Mouse (Mus musculus) brain, adult 2 months (tissue): ENCODE data around the gene Asxl2.
"Not testable (repeated sequence)": the region's sequence is repeated elsewhere in the genome, so short reads cannot be mapped to it uniquely, and the experiment has no call there.

Experiments
- DNase-seq: peaks from one replicate; pipeline ENCODE4 v3.0.0; 2011; ENCODE audit warnings: low read depth, low spot score

The Asxl2 gene

DNA sequence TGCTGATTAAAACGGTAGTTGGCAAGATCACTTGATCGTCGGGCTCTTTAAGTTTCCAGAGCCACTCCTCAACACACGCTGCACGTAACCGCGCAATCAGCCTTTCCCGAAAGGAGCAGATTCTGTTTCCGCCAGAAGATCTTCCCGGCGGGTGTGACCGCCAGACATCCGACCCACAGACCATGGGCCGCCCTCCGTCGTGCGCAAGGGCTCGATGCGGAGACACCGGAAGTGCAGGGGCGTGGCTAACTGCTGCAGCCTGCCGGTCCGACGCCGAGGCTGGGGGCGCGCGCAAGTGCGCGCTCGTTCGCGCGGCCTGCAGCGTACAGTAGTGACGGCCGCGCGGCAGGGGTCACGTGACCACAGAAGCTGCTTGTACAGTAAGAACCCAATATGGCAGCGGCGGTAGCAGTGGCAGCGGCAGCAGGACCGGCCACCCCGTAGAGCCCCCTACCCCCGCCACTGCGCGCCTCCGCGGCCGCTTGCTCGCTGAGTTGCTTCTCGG is at the start of gene Asxl2:
TSS of gene Asxl2 (plus strand) at position 328 of the 505 bp plus-strand sequence.
- DNase-seq = peak; percentile 100

DNA sequence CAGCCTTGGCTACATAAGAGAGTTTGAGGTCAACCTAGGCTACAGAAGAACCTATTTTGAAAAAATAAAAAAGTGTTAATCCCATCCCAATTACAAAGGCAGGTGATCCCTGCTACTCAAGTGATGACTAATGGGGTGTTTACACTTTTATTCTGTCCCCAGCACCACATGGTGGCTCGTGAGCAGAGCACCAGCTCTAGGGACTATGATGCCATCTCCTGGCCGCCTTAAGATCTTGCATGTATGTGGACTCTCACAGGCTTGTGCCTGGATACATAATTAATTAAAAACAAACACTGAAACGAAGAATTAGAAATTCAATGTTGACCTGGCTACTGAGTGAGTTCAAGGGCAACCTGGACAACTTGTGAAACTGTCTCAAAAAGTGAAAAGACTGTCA is 49.5 kb upstream of the Asxl2 start:
- DNase-seq = peak; percentile 69

DNA sequence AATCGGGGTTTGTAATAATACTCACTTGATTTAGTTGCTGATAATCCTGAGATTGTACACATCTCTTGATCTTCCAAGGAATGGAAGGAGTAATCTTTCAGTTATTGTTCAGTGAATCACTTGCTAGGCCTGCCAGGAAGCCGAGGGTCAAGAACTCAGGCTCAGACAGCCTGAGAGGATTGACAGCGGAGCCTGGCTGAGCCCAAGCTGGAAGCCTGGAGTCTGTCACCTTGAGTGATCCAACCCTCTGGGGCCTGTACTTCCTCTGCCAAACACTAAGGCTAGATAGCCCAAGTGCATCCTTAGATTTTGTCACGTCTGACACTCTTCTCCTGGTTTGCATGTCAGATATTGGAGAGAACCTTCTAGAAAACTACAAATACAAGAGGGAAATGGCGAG is 48.9 kb upstream of the Asxl2 start:
- DNase-seq = no peak

DNA sequence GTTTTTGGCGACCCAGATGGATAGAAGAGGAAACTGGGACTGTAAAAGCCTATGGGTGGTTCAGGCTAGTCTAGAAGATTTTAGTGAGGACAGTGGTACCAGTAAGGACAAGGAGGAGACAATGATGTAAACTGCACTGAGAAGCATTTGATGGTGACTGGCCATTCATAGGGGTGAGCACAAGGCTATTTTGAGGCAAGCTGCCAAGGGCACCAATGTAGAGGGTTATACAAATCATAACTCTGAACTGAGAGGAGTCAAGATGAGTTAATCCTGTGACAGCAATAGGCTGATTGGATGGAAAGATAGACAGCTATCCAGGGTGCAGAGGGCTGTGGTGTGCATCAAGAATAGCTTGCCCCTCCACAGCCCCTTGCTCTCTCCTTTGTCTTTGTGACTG is 41.8 kb upstream of the Asxl2 start:
- DNase-seq = no peak

DNA sequence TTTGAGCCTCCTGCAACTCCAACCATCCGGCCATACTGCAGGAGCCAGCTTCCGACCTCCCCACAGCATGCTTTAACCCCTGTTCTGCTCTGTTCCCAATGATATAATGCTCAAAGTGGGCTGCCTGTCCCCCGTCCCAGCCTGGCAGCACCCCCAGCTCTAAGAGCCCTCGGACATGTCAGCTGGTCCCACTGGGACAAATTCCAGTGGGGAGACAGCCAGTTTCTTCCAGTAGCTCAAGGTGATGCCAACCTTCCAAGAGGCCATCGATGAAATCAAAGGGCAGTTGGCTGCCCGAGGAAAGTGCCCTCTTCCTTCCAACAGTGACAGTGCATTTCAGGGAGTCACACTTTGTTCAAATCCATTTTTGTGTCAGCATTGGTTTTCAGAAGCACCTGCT is 41.4 kb upstream of the Asxl2 start:
- no peak for DNase-seq

DNA sequence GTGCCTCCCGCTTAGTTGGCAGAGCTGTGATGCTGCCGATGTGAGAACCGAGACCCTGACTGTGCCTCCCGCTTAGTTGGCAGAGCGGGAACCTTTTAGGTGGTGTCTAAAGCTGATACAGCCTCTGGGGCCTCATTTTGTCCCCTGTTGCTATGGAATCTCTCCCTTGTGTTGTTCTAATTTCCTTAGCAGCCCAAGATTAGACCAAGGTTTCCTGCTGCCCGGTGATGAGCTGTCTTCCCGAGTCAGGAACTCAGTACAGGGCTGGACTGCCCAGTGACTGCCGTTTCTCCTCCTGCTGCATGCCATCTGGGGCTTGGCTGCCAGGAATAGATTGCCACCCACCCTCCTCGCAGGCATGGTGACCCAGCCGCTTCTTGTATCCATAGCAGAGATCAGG is 40.7 kb upstream of the Asxl2 start:
- peak; percentile 77 for DNase-seq

DNA sequence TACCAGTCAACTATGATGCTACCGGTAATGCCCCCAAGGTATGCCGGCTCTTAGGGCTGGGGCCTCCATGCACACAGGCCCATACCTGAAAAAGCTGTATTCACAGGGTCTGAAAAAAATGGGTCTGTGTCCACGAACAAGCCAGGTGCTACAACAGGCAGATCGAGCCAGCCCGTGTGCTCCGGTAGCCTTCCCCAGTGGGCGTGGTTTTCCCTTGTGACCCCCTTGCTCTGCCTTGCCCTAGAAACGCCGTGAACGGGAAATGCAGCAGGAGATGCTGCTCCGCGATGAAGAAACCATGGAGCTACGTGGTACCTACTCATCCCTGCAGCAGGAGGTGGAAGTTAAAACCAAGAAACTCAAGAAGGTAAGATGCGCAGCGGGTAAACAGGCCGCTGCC is 38.8 kb upstream of the Asxl2 start:
- no peak for DNase-seq

DNA sequence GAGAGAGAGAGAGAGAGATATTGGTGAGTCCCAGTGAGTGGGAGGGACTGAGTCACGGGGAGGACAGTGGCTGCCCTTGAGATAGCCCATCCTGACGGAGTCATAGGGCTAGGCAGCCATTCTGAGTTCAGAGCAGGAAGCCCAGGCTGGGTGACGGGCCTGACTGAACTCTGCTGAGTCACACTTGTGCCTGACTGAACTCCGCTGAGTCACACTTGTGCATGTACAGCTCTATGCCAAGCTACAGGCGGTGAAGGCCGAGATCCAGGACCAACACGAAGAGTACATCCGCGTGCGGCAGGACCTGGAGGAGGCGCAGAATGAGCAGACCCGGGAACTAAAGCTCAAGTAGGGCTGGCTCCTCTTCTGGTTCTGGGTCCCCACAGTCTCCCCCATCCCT is 37.3 kb upstream of the Asxl2 start:
- peak; percentile 79 for DNase-seq

DNA sequence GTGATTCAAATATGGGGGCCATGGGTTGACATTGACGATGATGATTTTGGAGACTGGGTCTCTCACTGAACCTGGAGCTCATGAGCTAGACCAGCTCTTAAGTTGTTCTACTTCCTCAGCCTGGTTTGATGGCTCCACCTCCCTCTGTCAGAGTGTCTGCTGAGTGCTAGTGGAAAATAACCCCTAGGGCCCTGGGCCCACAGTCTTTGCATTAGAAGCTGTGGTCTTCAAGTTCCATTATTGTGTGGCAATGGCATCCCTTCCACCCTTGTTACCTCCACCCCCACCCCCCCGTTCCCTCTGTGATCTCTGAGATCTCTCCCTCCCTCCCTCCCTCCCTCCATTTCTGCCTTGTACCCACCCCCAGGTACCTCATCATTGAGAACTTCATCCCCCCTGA is 36.6 kb upstream of the Asxl2 start:
- DNase-seq = no peak

DNA sequence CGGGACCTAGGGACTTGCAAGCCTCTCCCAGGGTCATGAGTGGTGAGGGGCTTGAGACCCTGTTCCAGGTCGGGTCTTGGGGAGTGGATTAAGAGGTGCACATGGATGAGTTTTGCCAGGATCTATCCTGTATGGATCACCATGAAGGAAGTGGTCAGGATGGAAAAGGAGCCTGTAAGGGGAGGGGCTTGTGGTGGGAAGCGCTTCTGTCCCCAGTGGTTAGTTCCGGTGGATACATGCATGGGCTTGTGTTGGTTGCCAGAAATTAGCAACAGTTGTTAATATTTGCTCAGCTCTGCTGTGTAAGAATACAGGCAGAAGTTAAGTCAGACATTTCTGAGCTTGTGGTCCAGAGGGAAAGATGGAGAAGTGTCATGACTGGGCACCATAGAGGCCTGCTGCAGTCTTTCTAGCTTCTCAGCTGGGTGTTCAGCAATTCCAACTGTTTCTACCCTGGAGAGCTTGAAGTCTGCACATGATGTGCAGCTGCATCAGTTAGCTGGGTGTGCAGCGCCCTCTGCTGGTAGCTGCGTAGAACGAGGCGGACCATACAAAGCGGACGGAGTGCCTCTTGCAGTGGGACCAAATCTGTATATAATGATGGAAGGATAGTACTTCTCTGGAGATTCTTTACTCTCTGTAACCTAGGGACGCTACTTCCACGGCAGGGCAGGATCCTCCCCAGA is 35.9 kb upstream of the Asxl2 start:
- peak; percentile 95 for DNase-seq

DNA sequence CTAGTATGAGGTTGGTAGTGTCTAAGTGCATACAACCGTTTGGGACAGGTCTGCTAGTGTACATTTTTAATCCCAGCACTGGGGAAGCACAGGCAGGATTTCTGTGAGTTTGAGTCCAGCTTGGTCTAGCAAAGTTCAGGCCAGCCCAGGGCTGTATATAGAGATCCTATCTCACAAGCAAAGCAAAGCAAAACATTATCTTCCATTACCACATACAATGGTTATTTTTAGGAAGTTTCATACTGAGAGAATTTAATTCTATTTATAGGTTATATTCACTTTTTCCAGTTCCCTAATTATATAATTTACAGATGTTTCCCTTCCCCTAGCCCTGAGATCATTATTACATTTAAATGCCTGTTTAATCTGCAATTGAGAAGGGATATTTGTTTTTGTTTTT is 35.4 kb upstream of the Asxl2 start:
- DNase-seq = no peak

DNA sequence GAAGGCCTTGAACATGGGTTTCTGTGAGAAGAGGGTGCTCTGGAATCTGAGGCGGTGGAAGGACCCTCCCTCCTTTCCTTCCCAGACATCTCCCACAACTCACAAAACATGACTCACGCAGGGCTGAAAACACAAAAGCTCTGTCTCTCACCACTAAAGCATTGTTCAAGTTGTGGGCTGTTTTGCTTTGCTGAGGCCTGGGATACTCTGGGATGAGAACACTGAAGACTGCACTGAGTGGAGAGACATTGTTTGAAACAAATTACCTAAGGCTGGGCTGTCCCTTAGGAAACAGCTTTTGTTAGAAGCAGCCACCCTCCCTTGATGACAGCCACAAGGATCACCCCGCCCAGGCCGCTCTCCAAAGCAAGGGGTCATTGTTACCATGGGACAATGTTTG is 33.5 kb upstream of the Asxl2 start:
- peak; percentile 64 for DNase-seq

DNA sequence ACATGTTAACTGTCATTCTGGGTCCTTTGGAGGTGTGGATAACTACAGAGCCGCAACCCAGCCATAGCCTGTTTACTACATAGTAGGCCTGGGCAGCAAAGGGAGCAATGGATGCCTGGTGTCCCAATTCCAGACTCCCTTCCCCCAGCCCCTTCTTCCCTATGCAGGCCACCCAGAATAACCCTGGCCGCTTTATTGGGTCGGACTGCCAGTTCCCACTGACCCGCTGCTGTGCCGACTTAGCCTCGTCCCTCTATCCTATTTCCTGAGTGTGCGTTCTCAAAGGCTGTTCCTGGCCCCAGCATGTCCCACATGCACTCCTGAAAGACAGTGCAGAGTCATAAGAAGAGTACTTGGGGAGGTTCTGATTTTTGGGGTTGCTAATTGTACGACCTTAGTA is 29.7 kb upstream of the Asxl2 start:
- DNase-seq = no peak

DNA sequence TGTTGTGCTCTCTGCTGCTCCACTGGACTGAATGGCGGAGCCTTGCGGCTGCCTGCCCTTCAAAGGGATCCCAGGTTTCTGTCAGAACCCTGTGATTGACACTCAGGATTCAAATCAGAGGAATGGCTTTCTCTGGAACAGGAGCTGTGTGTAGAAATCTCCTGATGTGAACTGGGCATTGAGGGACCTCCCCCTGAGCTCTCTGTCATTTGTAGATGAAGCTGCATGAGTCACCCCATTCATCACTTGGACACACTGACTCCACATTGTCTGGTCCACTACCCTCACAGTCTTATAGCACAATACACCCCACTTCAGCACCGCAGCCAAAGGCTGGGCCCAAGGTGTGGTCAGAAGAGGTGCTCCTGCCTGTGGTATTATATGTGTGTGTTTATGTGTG is 21.0 kb upstream of the Asxl2 start:
- DNase-seq = not testable (repeated sequence)

DNA sequence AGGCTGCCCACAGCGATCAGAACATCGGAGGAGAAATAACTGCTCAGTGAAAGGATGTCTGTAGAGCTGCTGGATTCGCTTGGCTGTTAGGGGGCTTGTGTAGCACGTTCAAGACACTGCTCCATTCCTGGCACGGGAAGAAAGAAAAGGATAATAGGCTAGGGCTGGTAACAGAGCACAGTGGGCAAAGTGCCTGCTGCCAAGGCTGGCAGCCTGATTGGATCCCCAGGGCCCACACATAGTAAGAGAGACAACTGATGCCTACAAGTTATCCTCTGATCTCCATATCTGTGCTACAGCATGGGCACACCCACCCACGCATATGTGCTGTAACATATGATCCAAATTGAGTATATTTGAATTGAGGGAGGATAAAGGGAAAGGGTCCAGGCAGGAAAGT is 20.1 kb upstream of the Asxl2 start:
- DNase-seq = peak; percentile 52

DNA sequence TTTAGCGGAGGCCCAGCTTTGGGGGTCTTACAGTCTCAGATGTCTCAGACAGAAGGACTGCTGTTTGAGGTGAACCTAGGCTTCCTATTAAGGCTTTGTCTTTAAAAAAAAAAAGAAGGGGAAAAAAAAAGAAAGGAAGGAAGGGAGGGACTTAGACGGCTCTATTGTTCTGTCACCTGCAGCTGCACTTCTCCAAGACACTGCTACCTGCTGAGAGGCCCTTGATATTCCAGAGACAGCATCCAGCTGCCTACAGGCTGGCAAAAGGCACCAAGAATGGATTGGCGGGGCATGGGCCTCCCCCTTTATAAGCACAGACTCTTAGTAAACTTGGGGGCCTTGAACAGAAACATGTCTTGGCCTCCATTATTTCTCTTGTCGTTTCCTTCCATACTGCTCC is 11.7 kb upstream of the Asxl2 start:
- DNase-seq = no peak

DNA sequence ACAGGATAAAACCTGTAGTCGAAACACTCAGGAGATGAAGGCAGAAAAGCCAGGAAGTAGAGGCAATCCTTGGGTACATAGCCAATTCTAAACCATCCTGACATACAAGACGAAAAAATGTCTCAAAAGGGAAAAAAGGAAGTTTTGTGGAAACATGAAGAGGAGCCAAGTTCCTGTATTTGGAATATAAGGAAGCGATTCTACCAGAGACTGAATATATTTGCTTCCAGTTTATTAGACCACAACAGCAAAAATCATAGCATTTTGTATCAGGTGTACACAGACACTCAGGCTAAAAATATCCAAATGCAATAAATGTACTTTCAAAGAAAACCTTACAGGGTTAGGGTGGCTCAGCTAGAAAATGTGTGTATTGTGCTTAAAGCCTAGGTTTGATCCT is 7.9 kb upstream of the Asxl2 start:
- no peak for DNase-seq

DNA sequence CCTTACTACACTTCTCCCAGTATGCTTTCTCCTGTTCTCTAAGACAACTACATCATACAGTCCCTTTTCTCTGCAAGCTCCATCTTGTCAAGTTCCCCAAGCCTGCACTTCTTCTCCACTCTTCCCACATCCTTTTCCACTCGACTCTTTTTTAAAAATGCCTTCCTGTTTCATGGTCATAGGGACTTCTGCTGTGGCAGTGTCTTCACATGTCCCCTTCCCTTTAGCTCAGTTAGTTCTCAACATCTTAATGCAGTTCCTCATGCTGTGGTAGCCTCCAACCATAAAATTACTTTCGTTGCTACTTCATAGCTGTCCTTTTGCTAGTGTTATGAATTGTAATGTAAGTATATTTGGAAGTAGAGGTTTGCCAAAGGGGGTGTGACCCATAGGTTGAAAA is 6.1 kb upstream of the Asxl2 start:
- DNase-seq = no peak

DNA sequence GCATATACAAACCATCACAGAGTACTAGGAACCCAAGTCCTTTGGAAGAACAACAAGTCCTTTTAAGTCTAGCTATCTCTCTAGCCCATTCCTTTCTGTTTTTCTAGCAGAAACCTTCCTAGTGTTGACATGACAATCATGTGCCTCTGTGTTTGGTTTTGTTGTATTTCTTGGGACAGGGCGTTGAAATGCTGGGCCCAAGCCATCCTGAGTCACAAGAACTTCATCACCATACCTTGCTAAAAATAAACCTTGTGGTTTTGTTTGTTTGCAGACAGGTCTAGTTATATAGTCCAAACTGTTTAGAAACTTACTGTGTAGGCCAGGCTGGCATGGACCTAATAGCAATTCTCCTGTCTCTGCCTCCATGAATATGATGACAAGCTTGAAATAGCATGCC is 3.9 kb upstream of the Asxl2 start:
- no peak for DNase-seq

DNA sequence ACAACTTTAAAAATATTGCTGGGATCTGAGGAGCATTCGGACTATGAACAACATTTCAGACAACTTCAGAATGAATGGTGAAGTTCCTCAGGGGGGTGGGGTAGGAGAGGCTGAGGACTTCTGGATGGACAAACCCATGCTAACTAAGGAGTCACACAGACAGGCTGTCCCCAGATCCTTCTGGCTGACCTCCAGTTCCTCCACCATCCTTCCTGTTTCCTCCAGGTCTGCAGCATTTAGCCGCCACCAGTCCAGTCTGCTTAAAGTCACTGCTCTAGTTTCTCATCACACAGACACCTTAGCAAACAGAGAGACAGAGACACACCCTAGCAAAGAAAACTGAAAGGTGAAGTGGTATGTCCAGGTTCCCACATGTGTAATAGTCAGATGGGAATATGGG is 2.5 kb upstream of the Asxl2 start:
- DNase-seq = no peak

DNA sequence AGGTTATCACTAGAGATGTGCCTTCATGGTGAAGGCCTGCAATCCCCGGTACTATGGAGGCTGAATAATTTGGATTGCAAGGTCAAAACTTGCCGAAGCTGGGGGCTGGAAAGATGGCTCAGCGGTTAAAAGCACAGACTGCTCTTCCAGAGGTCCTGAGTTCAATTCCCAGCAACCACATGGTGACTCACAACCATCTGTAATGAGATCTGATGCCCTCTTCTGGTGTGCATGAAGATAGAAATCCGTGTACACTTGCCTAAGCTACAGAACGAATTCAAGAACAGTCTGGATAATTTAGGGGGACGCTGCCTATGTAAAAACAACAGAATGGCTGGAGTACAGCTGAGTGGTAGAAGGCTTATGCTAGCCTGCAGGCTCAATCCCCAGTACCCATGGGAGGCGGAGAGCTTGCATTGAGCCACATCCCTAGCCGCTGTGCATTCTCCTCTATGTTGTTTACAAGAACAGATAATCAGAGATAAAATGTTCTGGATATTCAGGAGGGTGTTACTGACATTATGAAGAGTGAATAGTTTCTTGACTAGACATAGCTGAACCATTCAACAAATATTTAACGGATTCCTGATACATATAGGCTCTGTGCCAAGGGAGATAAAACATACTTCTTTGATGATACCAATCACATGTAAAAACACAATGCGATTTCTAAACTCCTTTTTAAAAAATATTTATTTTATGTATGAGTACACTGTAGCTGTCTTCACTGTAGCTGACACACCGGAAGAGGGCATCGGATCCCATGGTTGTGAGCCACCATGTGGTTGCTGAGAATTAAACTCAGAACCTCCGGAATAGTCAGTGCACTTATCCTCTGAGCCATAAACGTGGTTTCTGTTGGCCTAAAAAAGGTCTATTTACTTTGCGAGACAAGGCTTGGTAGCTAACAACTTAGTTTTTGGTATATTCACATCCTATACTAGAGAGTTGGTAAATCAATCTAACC is 999 bp upstream of the Asxl2 start:
- peak; percentile 80 for DNase-seq

DNA sequence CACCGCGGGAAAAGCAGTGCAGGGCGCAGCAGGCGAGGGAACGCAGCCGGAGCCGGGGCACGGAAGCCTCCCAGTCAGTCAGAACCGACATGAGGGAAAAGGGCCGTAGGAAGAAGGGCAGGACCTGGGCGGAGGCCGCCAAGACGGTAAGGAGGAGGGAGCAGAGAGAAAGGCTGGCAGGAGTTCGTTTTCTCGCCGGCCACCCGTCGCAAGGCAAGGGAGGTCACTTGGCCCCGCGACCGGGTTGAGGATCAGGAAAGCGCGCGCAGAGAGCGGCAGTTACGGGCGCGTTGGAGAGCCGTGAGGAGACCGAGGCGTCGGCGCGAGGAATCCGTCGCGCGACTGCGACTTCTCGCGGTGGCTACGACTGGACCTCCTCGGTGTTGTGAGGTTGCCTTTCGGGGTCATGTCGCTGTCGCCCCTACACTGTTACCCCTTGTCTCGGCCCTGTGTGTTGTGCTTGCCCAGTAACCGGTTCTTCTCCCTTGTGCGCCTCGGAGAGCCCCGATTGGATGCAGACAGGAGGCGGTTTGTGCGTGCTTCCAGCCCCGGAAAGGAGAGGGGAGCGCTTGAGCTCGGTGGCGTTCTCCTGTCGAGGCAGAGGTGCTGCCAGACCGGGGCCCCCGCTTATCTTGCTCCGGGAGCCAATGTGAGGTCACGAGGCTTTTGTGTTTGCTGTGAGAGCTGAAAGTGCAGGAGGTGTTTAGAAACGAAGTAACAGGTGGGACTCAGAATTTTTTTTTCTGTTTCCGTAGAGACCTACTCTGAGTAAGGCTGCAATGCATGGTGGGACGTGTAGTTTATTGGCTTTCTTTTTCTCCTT is 621 bp downstream of the Asxl2 start:
- DNase-seq = peak; percentile 86
